Mouse (Mus musculus) ZHBTc4 (cell line): ENCODE measurements around the gene Nhs.

ENCODE experiments used
- DNase-seq: peaks from one replicate; pipeline ENCODE4 v3.0.0-alpha.2; 2011; ENCODE audit warnings: low read depth, low spot score

The Nhs gene

DNA sequence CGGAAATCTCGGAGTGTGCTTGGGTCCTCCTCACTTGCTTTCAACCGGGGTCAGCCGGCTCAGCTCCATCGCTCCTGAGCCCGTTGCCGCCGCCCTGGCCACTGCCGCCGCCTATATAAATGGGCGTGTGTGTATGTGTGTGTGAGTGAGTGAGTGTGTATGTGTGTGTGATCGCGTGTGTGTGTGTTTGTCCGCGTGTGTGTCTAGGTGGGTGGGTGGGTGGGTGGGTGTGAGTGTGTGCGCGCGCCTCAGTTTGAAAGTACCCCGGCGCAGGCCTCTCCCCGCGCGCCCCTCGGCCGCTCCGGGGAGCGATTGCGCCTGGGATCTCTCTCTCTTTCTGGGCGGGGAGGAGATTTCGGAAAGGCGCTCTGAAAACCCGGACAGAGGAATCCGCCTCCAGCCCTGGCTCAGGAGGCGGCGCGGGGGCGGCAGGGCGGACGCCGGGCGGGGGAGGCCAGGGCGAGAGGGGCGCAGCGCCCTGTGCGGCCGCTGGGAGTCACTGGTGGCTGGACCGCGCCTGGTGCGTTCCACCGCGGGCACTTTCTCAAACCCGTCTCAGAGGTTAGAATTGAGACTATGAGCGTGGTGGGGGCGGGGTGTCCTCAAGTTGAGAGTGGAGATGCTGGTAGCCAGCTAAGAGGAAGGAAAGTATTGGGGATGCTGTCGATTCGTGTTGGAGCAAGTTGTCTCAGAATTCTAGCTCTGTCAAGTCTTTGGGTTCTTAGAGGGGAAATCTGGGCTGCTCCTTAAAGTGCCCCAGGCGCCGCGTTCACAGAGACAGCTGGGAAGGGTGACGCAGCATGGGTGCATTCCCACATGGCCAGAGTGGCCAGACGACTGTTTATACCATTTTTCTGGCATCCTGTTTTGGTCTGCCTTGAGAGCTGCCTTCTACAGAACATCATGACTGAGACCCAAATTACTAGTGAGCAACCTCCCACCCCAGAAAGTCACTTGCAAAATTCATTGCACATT, at the start of gene Nhs:
Nhs (minus strand) TSS at position 94 of the 975 bp plus-strand sequence.
- DNase-seq: peak; percentile 80

DNA sequence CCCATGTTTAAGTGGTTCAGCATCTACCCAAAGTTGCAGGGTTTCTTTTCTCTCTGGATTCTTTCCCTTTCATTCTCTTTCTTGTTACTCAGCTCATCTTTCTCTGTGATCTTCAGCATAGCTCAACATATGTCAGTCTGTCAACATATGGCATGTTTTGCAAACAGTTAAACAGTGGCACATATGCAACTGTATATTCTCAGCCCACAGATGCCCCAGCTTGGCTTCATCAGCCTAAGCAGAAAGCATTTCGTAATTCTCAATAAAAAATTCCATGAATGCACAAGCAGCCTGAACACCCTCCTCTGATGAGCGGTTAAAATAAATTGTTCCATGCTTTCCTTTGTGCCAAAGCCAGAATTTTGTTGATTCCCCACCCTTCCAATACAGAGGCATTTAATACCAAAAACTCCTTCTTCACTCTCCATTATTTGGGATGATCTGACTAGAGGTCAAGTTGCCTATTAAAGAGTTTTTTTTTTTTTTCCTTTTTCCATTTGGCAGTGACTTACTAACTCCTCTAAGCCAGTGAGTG, 46.9 kb upstream of the Nhs start:
- DNase-seq: no peak

- DNase-seq: peak; percentile 59
These were observed 540 bp downstream of the Nhs start for GRCm38 (mm10) chrX:162158743-162159636.

GRCm38 (mm10) chrX:162158142-162158541, 1.4 kb downstream of the Nhs start:
- peak; percentile 0 for DNase-seq

DNA sequence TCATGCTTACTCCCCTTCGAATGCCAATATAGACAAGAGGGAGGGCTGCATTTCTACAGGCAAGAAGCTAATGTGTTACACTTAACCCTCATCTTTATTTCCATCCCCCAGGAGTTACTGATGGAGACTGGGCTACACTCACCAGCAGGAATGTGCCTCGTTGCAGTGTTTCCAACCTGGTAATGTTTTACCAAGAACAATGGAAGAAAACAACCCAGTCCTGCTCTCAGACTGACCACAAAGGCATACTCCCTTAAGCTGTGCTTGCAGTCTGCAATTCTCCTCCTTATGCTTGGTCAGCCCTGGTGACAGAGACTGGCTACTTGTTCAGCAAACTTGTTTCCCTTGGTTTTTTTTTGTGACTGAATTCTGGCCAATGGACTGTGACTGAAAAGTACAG, 21.7 kb downstream of the Nhs start:
- no peak for DNase-seq

GRCm38 (mm10) chrX:162113257-162113656, 46.3 kb downstream of the Nhs start:
- no peak for DNase-seq

DNA sequence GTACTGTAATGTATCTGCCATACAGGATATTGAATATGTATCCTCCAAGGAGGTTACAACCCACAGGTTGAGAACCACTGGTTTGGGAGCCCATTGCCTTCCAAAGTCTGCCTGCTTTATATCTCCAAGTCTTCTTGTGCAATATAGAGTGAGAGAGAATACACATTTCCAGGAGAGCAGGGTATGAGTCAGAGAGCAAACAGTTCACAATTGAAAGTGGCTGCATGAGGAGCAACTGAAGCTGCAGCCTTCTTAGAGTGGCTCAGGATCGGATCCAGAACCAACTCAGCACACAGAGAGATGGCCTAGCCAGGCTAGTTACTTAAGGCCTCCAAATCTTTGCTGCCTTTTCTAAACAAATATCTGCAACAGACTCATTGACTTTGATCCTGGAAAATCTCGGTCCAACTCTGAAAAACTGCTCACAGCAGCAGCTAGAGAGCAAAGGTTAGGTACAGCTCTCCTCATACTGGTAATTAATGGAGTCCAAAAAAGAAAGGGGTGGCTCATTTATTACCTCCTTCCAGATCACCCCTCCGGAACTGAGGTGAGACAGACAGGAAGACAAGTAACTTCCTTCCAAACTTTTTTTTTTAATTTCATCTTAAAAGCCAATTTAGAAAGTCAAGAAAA, 56.6 kb downstream of the Nhs start:
- no peak for DNase-seq

GRCm38 (mm10) chrX:162098364-162098763, 61.2 kb downstream of the Nhs start:
- no peak for DNase-seq

DNA sequence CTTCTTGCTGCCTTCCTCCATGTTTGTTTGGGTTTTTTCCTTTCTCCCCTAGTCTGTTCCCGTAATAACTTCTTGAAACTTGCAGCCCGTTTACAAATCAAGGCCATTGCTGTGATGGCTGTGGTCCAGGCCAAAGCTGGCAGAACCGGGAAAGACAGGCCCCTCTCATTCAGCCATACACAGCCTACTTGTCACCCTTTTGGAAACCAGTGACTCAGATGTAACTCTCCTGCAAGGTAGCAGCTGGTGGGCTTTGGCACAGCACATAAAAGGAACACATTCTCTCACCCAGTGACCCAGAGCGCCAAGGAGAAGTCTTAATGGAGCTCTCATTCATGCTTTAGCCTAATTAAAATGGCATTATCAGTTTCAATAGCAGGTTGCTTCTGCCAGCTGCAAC, 72.2 kb downstream of the Nhs start:
- no peak for DNase-seq

GRCm38 (mm10) chrX:162085897-162086200, 73.7 kb downstream of the Nhs start:
- DNase-seq: no peak

DNA sequence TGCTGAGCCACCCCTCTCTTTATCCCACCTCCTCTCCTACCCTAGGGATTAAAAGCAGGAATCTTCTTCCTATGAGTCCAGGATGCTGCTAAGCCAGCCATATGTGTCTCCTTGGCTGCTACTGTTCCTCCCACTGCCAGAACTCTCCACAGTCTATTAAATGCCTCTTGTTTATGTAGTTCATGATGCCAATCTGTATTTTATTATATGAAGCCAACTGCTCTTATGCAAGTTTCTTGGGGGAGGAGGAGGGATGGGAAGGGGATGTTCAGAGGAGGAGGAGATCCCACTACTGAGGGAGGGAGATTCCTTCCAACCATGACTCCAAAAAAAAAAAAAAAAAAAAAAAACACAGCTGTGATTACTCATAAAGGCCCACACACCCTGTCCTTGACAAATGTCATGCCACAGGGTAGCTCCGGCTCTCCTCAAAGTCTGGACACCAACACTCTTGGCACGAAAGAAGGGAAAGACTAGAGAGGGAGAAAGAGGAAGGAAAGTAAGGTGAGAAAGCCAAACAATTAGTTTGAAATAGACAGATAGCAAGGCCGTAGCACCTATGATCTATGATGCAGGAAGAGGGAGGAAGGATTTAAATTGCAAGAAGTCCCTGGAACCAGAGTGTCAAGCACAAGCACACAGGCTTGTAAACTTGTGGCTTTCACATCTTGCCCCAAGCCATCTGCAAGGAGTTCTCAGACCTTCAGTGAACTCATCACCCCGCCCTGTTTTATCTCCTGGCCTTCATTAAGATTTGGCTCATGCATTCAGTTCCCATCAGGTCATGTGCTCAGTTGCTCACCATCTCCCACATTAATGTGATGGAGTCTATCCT, 74.3 kb downstream of the Nhs start:
- no peak for DNase-seq

DNA sequence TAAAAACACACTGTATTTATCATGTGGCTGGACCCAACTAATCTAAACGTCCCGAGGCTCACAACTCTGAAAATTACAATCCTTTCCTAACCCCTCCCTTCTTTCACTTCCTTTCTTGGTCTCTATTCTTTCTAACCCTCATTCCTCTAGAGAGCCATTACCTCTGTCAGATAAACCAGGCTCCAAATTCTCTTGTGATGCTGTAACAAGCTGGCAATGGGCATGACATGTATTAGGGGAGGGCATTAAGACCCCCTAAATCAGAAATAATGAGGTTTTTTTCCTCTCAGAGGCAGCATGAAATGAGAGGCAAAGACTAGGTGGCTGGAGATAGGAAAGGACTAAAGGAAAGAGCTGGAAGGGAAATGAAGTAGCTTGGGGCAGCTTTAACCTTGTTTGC, 96.4 kb downstream of the Nhs start:
- no peak for DNase-seq

- DNase-seq: no peak
These were observed 103.9 kb downstream of the Nhs start for GRCm38 (mm10) chrX:162055635-162056034.

DNA sequence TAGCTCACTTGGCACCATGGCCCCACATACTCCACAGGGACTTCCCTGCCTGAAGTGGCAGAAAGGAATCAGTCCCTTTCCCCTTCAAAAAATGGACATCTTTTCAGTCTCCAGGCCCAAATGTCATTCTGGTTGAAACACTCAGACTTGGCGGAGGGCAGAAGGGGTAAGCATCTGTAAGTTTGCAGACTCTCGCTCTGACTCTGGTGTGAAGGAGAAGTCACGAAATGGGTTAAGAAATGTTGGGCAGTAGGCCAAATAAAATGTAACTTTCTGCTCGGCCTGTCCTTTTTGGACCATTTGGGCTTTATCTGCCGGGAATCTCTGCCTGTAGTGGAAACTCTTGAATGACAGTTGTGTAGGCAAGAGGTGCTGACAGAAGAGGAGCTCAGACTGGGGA, 106.0 kb downstream of the Nhs start:
- DNase-seq: no peak

GRCm38 (mm10) chrX:162052534-162052933, 107.0 kb downstream of the Nhs start:
- peak; percentile 5 for DNase-seq

GRCm38 (mm10) chrX:162049616-162050015, 109.9 kb downstream of the Nhs start:
- DNase-seq: no peak

- no peak for DNase-seq
These were observed 114.0 kb downstream of the Nhs start for GRCm38 (mm10) chrX:162045527-162045926.

DNA sequence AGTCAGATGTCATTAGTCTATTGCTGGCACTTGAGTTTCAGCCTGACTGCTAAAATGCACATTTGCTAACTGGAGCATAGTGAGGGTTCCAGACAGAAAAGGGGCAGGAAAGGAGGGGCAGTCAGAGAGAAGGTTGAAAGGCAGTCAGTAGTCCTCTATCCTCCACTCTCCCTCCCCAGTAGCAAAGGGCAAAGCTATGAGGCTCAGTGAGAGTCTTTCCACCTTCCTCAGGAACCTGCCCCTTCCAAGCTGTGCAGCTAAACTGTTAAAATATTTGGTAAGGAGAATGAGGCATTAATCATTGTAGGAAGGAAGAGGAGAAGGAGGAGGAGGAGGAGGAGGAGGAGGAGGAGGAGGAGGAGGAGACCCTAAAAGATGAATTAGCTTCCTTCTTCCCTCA, 115.4 kb downstream of the Nhs start:
- DNase-seq: no peak

DNA sequence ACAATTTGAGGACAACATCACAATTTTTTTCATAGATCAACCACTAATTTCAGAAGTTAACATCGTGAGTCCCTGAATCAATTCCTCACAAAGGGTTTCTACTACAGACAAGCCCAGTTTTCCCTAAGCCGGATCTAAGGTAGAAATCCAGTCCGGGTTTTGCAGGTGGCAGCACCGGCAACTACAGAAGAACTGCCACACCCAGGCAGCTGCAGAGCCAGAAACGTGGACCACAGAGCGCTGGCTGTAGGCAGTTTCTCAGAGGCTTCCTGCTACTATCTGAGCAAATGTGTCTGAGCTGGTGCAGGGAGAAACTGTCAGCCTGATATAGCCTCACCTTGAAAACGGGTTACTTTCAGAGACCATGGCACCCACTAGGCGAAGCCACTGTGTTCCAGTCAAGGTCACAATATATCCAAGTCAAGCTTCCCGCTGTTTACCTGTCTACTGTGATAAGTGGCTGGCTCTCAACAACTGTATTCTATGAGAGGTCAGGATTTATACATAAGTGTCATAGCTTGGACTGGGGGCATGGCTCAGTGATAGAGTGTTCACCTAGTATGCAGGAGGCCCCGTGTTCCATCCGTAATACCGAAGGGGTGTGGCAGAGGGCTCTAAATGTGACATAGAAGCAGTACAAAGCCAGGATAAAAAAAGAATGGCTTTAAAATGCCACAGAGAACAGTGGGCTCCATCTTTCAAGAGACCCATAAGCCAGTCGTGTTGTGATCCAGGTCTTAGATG, 134.1 kb downstream of the Nhs start:
- peak; percentile 75 for DNase-seq

- no peak for DNase-seq
These were observed 137.8 kb downstream of the Nhs start for GRCm38 (mm10) chrX:162021724-162022123.
